Comparison of ENCODE assay signal across 8 mouse cellular contexts in genomic region chr11:30267892-30268647, GRCm38 (mm10). TPM values are rescaled to one million over a fixed set of nuclear protein-coding genes. Genes with fewer than 3 reads are reported as not detected.
DNase-seq lines count a peak whose midpoint lies in the region; ATAC-seq and TF ChIP-seq lines count a peak whose summit lies in the region.

Gene Sptbn1 (minus strand): TSS chr11:30268175.

- peak; percentile 46 for ATAC-seq in CD4-positive, CD25-positive, alpha-beta regulatory T cell, adult 4 months
- ATAC-seq in forebrain, embryonic 11.5 days (replicated peaks; ENCODE audit: low FRiP score) = peak; percentile 96
- peak; percentile 92 for ATAC-seq in heart, embryonic 14.5 days (ENCODE audit: insufficient number of reproducible peaks, insufficient read depth, low FRiP score, low read depth)
- no peak for ATAC-seq in monocyte, adult 5-6 weeks (replicated peaks; ENCODE audit: insufficient number of reproducible peaks, low FRiP score, low TSS enrichment, poor library complexity, severe bottlenecking)
- peak; percentile 94 for ATAC-seq in stomach, embryonic 14.5 days (ENCODE audit: insufficient number of reproducible peaks, insufficient read depth, low FRiP score, low read depth)

- peaks cover 7% of the 10 kb centered on the region; the same call in 1 of the 2 replicates for H3K79me2 ChIP-seq in liver, adult 2 months (ENCODE audit: control insufficient read depth, insufficient read depth, low read length)

- TF ChIP-seq CTCF in liver, adult 2 months (IDR thresholded peaks at IDR 0.05; ENCODE audit: low read depth, low read length) = no peak

- H3K4me1 ChIP-seq in forebrain, embryonic 11.5 days (replicated peaks; ENCODE audit: control insufficient read depth, insufficient read depth, low read length) = no peaks in the 10 kb centered on the region
- peaks cover 0 to 16% of the 10 kb centered on the region in 2 experiments; a peak in 1 of 4 replicates for H3K4me1 ChIP-seq in heart, embryonic 14.5 days (ENCODE audit: control insufficient read depth in 2 of 2, insufficient read depth in 2 of 2, low read length in 2 of 2)
- H3K4me1 ChIP-seq in liver, adult 2 months (ENCODE audit: control insufficient read depth, insufficient read depth, low read length) = no peaks in the 10 kb centered on the region
- 0 out of 2 replicates have a peak, but pooled peaks cover 9% of the 10 kb centered on the region for H3K4me1 ChIP-seq in stomach, embryonic 14.5 days (ENCODE audit: control insufficient read depth, insufficient read depth, low read length)

- H3K27ac ChIP-seq in forebrain, embryonic 11.5 days (ENCODE audit: low read depth, low read length) = peak within 1 kb of the TSS; percentile 62
- H3K27ac ChIP-seq in heart, embryonic 14.5 days (replicated peaks in 1 of 2; ENCODE audit: control insufficient read depth in 1 of 2, insufficient read depth in 1 of 2, low read depth in 2 of 2, low read length in 2 of 2) = peak within 1 kb of the TSS; percentile 95 to 99
- H3K27ac ChIP-seq in liver, adult 2 months (replicated peaks; ENCODE audit: insufficient read depth, low read depth, low read length) = peak within 1 kb of the TSS; percentile 64
- peak within 1 kb of the TSS; percentile 91 for H3K27ac ChIP-seq in stomach, embryonic 14.5 days (ENCODE audit: low read length)

- H3K9me3 ChIP-seq in forebrain, embryonic 11.5 days (ENCODE audit: control insufficient read depth, low read length) = no peaks in the 10 kb centered on the region
- H3K9me3 ChIP-seq in heart, embryonic 14.5 days (ENCODE audit: control insufficient read depth, low read length) = no peaks in the 10 kb centered on the region
- H3K9me3 ChIP-seq in stomach, embryonic 14.5 days (ENCODE audit: control insufficient read depth, low read depth, low read length) = no peaks in the 10 kb centered on the region

- H3K27me3 ChIP-seq in forebrain, embryonic 11.5 days (ENCODE audit: control insufficient read depth, insufficient read depth, low read length) = peaks cover 8% of the 10 kb centered on the region
- no peaks in the 10 kb centered on the region for H3K27me3 ChIP-seq in heart, embryonic 14.5 days (ENCODE audit: control insufficient read depth, insufficient read depth, low read length)
- H3K27me3 ChIP-seq in liver, adult 2 months (ENCODE audit: control insufficient read depth, insufficient read depth, low read length) = peaks cover 6% of the 10 kb centered on the region; the same call in 1 of the 2 replicates
- no peaks in the 10 kb centered on the region for H3K27me3 ChIP-seq in stomach, embryonic 14.5 days (ENCODE audit: control insufficient read depth, insufficient read depth, low read length)

- no peaks in the 10 kb centered on the region for H3K36me3 ChIP-seq in forebrain, embryonic 11.5 days (ENCODE audit: control insufficient read depth, insufficient read depth, low read length)
- H3K36me3 ChIP-seq in heart, embryonic 14.5 days (ENCODE audit: control insufficient read depth, insufficient read depth, low read length) = no peaks in the 10 kb centered on the region
- no peaks in the 10 kb centered on the region for H3K36me3 ChIP-seq in liver, adult 2 months (ENCODE audit: control insufficient read depth, insufficient read depth, low read length)
- H3K36me3 ChIP-seq in stomach, embryonic 14.5 days (ENCODE audit: control insufficient read depth, insufficient read depth, low read length) = no peaks in the 10 kb centered on the region

- H3K4me2 ChIP-seq in forebrain, embryonic 11.5 days (ENCODE audit: low read depth, low read length, severe bottlenecking) = peak within 1 kb of the TSS; percentile 64
- H3K4me2 ChIP-seq in heart, embryonic 14.5 days (ENCODE audit: low read length) = peak within 1 kb of the TSS; percentile 70
- peak within 1 kb of the TSS; percentile 75 for H3K4me2 ChIP-seq in stomach, embryonic 14.5 days (replicated peaks; ENCODE audit: low read depth, low read length)

- H3K9ac ChIP-seq in forebrain, embryonic 11.5 days (ENCODE audit: low read length) = peak within 1 kb of the TSS; percentile 89
- peak within 1 kb of the TSS; percentile 100 for H3K9ac ChIP-seq in heart, embryonic 14.5 days (ENCODE audit: low read length)
- peak within 1 kb of the TSS; percentile 85 for H3K9ac ChIP-seq in liver, adult 2 months (ENCODE audit: low read depth, low read length)
- peak within 1 kb of the TSS; percentile 70 for H3K9ac ChIP-seq in stomach, embryonic 14.5 days (replicated peaks; ENCODE audit: low read depth, low read length)

- DNase-seq in brain, embryonic 18.5 days (ENCODE audit: low read depth, low spot score) = peak; percentile 81
- DNase-seq in forebrain, embryonic 11.5 days (ENCODE audit: low spot score) = peak; percentile 95
- DNase-seq in kidney, postnatal 10 days = peak; percentile 95
- peak; percentile 53 for DNase-seq in liver, adult 2 months (ENCODE audit: extremely low read depth, low read depth, low spot score)

- under 1% methylated on average over 41 of the region's 81 CpGs for WGBS in forebrain, embryonic 11.5 days
- 1% methylated on average over 60 of the region's 81 CpGs for WGBS in heart, embryonic 14.5 days
- WGBS in liver, adult 2 months = under 1% methylated on average over 59 of the region's 81 CpGs
- 1% methylated on average over 57 of the region's 81 CpGs for WGBS in stomach, embryonic 14.5 days

- H3K4me3 ChIP-seq in forebrain, embryonic 11.5 days (ENCODE audit: low read depth, low read length) = peak within 1 kb of the TSS; percentile 85
- peak within 1 kb of the TSS; percentile 91 to 97 for H3K4me3 ChIP-seq in heart, embryonic 14.5 days (ENCODE audit: control insufficient read depth in 1 of 2, insufficient read depth in 1 of 2, low read depth in 1 of 2, low read length in 2 of 2)
- peak within 1 kb of the TSS; percentile 96 for H3K4me3 ChIP-seq in liver, adult 2 months (ENCODE audit: insufficient read depth, low read depth, low read length)
- peak within 1 kb of the TSS; percentile 65 for H3K4me3 ChIP-seq in stomach, embryonic 14.5 days (ENCODE audit: low read depth, low read length)

- TF ChIP-seq POLR2A in liver, adult 2 months (IDR thresholded peaks at IDR 0.05; ENCODE audit: extremely low read depth, insufficient read depth, low read length) = peak; percentile 65

RNA-seq across cellular contexts. Expression of gene Sptbn1, which starts in this region (rescaled TPM):
- 100 to 1,000 TPM in 1 of 2 experiments, 10 to 100 TPM in 1; 95.8 to 120 TPM for polyA plus RNA-seq in CD4-positive, CD25-positive, alpha-beta regulatory T cell, adult 4 months (2017; shearing (Covaris generic))
- polyA plus RNA-seq in forebrain, embryonic 11.5 days (2014; fragmentation: Nextera tagmentation; extraction: Ambion mirVana) = 74.8 and 77.2 TPM in 2 replicates
- 209 and 215 TPM in 2 replicates for polyA plus RNA-seq in heart, embryonic 14.5 days (2014; fragmentation: Nextera tagmentation; extraction: Ambion mirVana)
- total RNA-seq in liver, adult 2 months (2014; rRNA removed) = 50.9 and 56.5 TPM in 2 replicates
- polyA plus RNA-seq in liver, adult 2 months (2012; rRNA removed) = 11.0 and 13.0 TPM in 2 replicates
- 99.6 to 222 TPM (median 123 TPM) in 3 replicates for total RNA-seq in monocyte, adult 5-6 weeks (2017)
- 136 and 137 TPM in 2 replicates for polyA plus RNA-seq in stomach, embryonic 14.5 days (2014; fragmentation: Nextera tagmentation; extraction: Ambion mirVana)
